Mouse (Mus musculus) liver, embryonic 11.5 days (tissue): ENCODE data around the gene Vps45. TPM values are rescaled to one million over a fixed set of nuclear protein-coding genes. Genes with fewer than 3 reads are reported as not detected.

Experiments
- ATAC-seq: fragments of 200-750 bp; cut with Nextera tagmentation; replicated peaks from 2 replicates; pipeline ENCODE4 v1.8.0; 2017; ENCODE audit warnings: moderate number of reproducible peaks, mild to moderate bottlenecking, moderate TSS enrichment, moderate library complexity; ENCODE audit not compliant: low FRiP score
- DNase-seq: peaks from one replicate; pipeline ENCODE4 v3.0.0-alpha.2; 2017; ENCODE audit warnings: low spot score
- H3K27ac ChIP-seq: fragments of 300-500 bp; sonication (generic); 2 replicates; pipeline ENCODE4 v1.5.1; 2014; ENCODE audit warnings: mild to moderate bottlenecking, low read depth, low read length, control low read depth
- H3K27me3 ChIP-seq: fragments of 300-500 bp; sonication (generic); replicated peaks from 2 replicates; pipeline ENCODE4 v1.6.1; 2014; ENCODE audit warnings: low read length, mixed read lengths; ENCODE audit not compliant: control insufficient read depth, insufficient read depth
- H3K36me3 ChIP-seq: fragments of 300-500 bp; sonication (generic); 2 replicates; pipeline ENCODE4 v1.6.1; 2014; ENCODE audit warnings: mild to moderate bottlenecking, low read length, moderate library complexity, mixed read lengths; ENCODE audit not compliant: control insufficient read depth, insufficient read depth
- H3K4me1 ChIP-seq: fragments of 300-500 bp; sonication (generic); replicated peaks from 2 replicates; pipeline ENCODE4 v1.6.1; 2014; ENCODE audit warnings: low read length, mixed read lengths; ENCODE audit not compliant: control insufficient read depth, insufficient read depth
- H3K4me2 ChIP-seq: fragments of 300-500 bp; sonication (generic); 2 replicates; pipeline ENCODE4 v1.6.1; 2014; ENCODE audit warnings: mild to moderate bottlenecking, control low read depth, moderate library complexity
- H3K4me3 ChIP-seq: fragments of 300-500 bp; sonication (generic); 2 replicates; pipeline ENCODE4 v1.5.1; 2014; ENCODE audit warnings: low read depth, low read length, control low read depth
- H3K9ac ChIP-seq: fragments of 300-500 bp; sonication (generic); 2 replicates; pipeline ENCODE4 v1.6.1; 2014; ENCODE audit warnings: low read depth, low read length, control low read depth
- H3K9me3 ChIP-seq: fragments of 300-500 bp; sonication (generic); 2 replicates; pipeline ENCODE4 v1.6.1; 2016; ENCODE audit warnings: low read length, inconsistent platforms, mixed read lengths; ENCODE audit not compliant: control insufficient read depth
- WGBS: fragments of 180-500 bp; shearing (Covaris S2); extraction: QIAGEN DNeasy Blood & Tissue Kit; methylation state at CpG from one replicate; pipeline ENCODE4 v1.1.7; 2014; 5-methylcytosine and 5-hydroxymethylcytosine counted together
- polyA plus RNA-seq: library from polyadenylated mRNA; unstranded; fragments of >200 nt; fragmentation: Nextera tagmentation; extraction: Ambion mirVana; gene quantifications from 2 replicates; pipeline ENCODE4 v1.2.1, GENCODE M21; 2014

The Vps45 gene
- polyA plus RNA-seq, 1 experiment from 2014 or later: 18.5 TPM

- ATAC-seq: no peak
- WGBS: 92% methylated on average over 6 of the region's 6 CpGs
- Histone ChIP-seq H3K27ac (no peak overlapping the region), H3K9ac (no peak overlapping the region), H3K27me3 (no peaks in the 10 kb centered on the region), H3K9me3 (no peaks in the 10 kb centered on the region), H3K36me3 (no peaks in the 10 kb centered on the region), H3K4me3 (no peak overlapping the region), H3K4me1 (no peaks in the 10 kb centered on the region), H3K4me2 (no peak overlapping the region)
- DNase-seq: peak; percentile 15
Measured at GRCm38 (mm10) chr3:96069046-96069445, 10.8 kb upstream of the Vps45 start.

DNA sequence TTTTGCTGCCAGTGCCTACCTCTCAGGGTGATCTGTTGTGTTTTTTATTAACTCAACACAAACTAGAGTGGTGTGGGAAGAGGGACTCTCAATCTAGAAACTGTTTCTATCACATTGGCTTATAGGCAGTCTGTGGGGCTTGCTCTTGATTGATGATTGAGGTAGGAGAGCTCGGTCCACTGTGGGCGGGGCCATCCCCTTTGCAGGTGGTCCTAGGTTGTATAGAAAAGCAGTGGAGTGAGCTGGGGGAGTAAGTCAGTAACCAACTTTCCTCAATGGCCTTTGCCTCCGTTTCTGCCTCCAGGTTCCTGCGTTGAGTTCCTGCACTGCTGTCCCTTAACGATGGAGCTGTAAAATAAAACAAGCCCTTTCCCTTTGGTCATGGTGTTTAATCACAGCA is 8.5 kb upstream of the Vps45 start:
- no peak overlapping the region for H3K27ac ChIP-seq
- H3K9me3 ChIP-seq: no peaks in the 10 kb centered on the region
- no peak overlapping the region for H3K4me2 ChIP-seq
- no peak overlapping the region for H3K9ac ChIP-seq
- DNase-seq: peak; percentile 15
- WGBS: 78% methylated on average over 5 of the region's 5 CpGs
- no peaks in the 10 kb centered on the region for H3K36me3 ChIP-seq
- H3K4me1 ChIP-seq: no peaks in the 10 kb centered on the region
- H3K4me3 ChIP-seq: no peak overlapping the region
- H3K27me3 ChIP-seq: no peaks in the 10 kb centered on the region
- ATAC-seq: no peak

- ATAC-seq (0 out of 2 replicates have a peak, but pooled peaks have one; percentile 39), DNase-seq (peak; percentile 34)
- 45% methylated on average over 20 of the region's 20 CpGs for WGBS
- no peaks in the 10 kb centered on the region for H3K4me1 ChIP-seq
- no peaks in the 10 kb centered on the region for H3K27me3 ChIP-seq
- no peak overlapping the region for H3K27ac ChIP-seq
- no peaks in the 10 kb centered on the region for H3K36me3 ChIP-seq
- no peak overlapping the region for H3K9ac ChIP-seq
- no peaks in the 10 kb centered on the region for H3K9me3 ChIP-seq
- 0 out of 2 replicates have a peak overlapping the region, but pooled peaks have one; percentile 20 for H3K4me3 ChIP-seq
- H3K4me2 ChIP-seq: peak overlapping the region; percentile 51
Measured at GRCm38 (mm10) chr3:96065754-96066375, 7.6 kb upstream of the Vps45 start.

- Histone ChIP-seq H3K4me1 (no peaks in the 10 kb centered on the region), H3K4me3 (no peak overlapping the region), H3K27ac (no peak overlapping the region), H3K4me2 (no peak overlapping the region), H3K9me3 (no peaks in the 10 kb centered on the region), H3K27me3 (no peaks in the 10 kb centered on the region), H3K36me3 (no peaks in the 10 kb centered on the region), H3K9ac (no peak overlapping the region)
- DNase-seq (peak; percentile 12), ATAC-seq (no peak)
- WGBS: 48% methylated on average over 4 of the region's 4 CpGs
Measured at GRCm38 (mm10) chr3:96065147-96065546, 6.9 kb upstream of the Vps45 start.

- Histone ChIP-seq H3K27me3 (no peaks in the 10 kb centered on the region), H3K27ac (no peak overlapping the region), H3K36me3 (no peaks in the 10 kb centered on the region), H3K4me2 (no peak overlapping the region), H3K9me3 (no peaks in the 10 kb centered on the region), H3K9ac (no peak overlapping the region), H3K4me3 (no peak overlapping the region), H3K4me1 (no peaks in the 10 kb centered on the region)
- WGBS: 85% methylated on average over 3 of the region's 3 CpGs
- ATAC-seq (no peak), DNase-seq (peak; percentile 11)
Measured at GRCm38 (mm10) chr3:96064217-96064616, 6.0 kb upstream of the Vps45 start.

DNA sequence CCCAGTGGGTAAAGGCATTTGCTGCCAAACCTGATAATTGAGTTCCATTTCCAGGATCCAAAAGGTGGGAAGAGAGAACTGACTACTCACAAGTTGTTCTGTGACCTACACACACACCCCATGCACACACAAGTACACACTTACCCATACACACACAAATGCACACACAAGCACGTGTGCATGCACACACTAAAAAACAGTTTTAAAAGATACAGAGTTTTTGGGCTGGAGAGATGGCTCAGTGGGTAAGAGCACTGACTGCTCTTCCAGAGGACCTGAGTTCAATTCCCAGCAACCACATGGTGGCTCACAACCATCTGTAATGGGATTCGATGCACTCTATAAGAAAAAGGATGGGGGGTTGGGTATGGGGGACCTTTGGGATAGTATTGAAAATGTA is 5.0 kb upstream of the Vps45 start:
- DNase-seq (no peak), ATAC-seq (no peak)
- Histone ChIP-seq H3K9ac (no peak overlapping the region), H3K4me2 (no peak overlapping the region), H3K4me1 (no peaks in the 10 kb centered on the region), H3K27me3 (no peaks in the 10 kb centered on the region), H3K4me3 (no peak overlapping the region), H3K36me3 (no peaks in the 10 kb centered on the region), H3K9me3 (no peaks in the 10 kb centered on the region), H3K27ac (no peak overlapping the region)
- 69% methylated on average over 2 of the region's 2 CpGs for whole genome bisulfite sequencing

DNA sequence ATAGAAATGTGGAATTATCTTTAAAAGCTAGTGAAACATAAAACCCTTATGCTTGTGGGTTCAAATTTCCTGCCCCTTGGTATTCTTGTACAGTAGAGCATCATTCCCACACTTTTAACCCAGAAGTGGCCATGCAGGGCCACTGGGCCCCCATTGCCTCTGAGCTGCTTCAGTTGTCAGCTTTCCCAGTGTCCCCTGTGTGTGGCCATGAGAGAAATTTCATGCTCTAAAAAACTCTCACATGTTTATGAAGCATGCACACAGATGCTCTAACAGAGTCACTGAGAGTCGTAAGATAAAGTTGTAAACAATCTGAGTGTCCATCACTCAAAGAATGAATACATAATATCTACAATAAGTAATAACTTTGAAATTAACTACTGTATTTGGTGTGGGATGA is 1.9 kb upstream of the Vps45 start:
- Histone ChIP-seq H3K4me2 (no peak overlapping the region), H3K36me3 (no peaks in the 10 kb centered on the region), H3K4me1 (no peaks in the 10 kb centered on the region; the same call in 1 of the 2 replicates), H3K9me3 (no peaks in the 10 kb centered on the region), H3K27me3 (no peaks in the 10 kb centered on the region), H3K9ac (no peak overlapping the region), H3K4me3 (no peak overlapping the region), H3K27ac (no peak overlapping the region)
- ATAC-seq (no peak), DNase-seq (no peak)
- 78% methylated on average over 1 of the region's 1 CpGs for WGBS

- Histone ChIP-seq H3K36me3 (no peaks in the 10 kb centered on the region), H3K9me3 (no peaks in the 10 kb centered on the region), H3K4me3 (peak overlapping the region; percentile 67), H3K27ac (peak overlapping the region; percentile 89), H3K4me1 (no peaks in the 10 kb centered on the region; the same call in 1 of the 2 replicates), H3K9ac (peak overlapping the region; percentile 84), H3K4me2 (peak overlapping the region; percentile 81), H3K27me3 (no peaks in the 10 kb centered on the region)
- peak; percentile 86 for DNase-seq
- WGBS: under 1% methylated on average over 26 of the region's 26 CpGs
- peak; percentile 90 for ATAC-seq
Measured at GRCm38 (mm10) chr3:96057747-96058204, 490 bp downstream of the Vps45 start.

- no peaks in the 10 kb centered on the region for H3K27me3 ChIP-seq
- H3K4me1 ChIP-seq: no peaks in the 10 kb centered on the region; the same call in 1 of the 2 replicates
- ATAC-seq: no peak
- 87% methylated on average over 4 of the region's 4 CpGs for WGBS
- H3K9me3 ChIP-seq: no peaks in the 10 kb centered on the region
- H3K36me3 ChIP-seq: no peaks in the 10 kb centered on the region
- H3K4me3 ChIP-seq: no peak overlapping the region
- DNase-seq: no peak
- no peak overlapping the region for H3K9ac ChIP-seq
- H3K27ac ChIP-seq: no peak overlapping the region
- H3K4me2 ChIP-seq: peak overlapping the region; percentile 81; the same call in 1 of the 2 replicates
Measured at GRCm38 (mm10) chr3:96056031-96056430, 2.2 kb downstream of the Vps45 start.
